Mouse (Mus musculus): ENCODE results near the gene Fam168a.

DNA sequence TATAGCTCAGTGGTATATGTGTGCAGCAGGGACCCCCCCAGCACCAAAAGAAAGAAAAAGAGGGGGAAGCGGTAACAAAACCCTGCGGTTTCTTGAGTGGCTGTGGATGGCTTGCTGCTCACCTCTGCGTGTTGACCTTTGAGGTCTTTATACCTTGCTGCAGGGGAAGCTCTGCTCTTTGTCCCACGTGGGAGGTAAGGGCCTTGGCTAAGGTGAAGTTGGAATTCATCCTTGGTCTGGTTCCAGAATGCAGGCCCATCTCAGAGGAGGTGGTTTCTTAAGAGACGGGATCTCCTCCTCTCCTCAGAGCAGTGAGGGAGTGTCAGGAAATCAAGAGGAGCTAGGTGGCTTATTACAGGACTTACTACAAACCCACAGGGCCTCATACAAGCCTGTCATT lies 135.7 kb downstream of the Fam168a start:
- TF ChIP-seq CTCF (IDR thresholded peaks at IDR 0.05; ENCODE audit: extremely low read depth, insufficient read depth, low read length) (no peak), POLR2A (IDR thresholded peaks at IDR 0.05; ENCODE audit: extremely low read depth, insufficient read depth, low read length) (no peak)

All from cortical plate, adult 2 months (tissue).